In genomic region chr7:26941320-26941925, GRCm38 (mm10) we compare ENCODE assay signal across 29 mouse cellular contexts. TPM values are rescaled to one million over a fixed set of nuclear protein-coding genes. Genes with fewer than 3 reads are reported as not detected.
DNase-seq lines count a peak whose midpoint lies in the region; ATAC-seq and TF ChIP-seq lines count a peak whose summit lies in the region.
"Not testable (repeated sequence)": the region's sequence is repeated elsewhere in the genome, so short reads cannot be mapped to it uniquely, and the experiment has no call there.
"Had no signal": no experiment of that assay in that cellular context is flagged by ENCODE, and none has a peak within 500 bp of the region (broad histone marks: within the 10 kb centered on the region; RNA-seq: fewer than 3 reads in every experiment).

No protein-coding gene starts in this region.

- H3K9ac ChIP-seq in liver, adult 2 months (ENCODE audit: low read depth, low read length); lung, embryonic 16.5 days (ENCODE audit: low read length); stomach, postnatal 0 days (ENCODE audit: low read length): not testable (repeated sequence)

- not testable (repeated sequence) for TF ChIP-seq EP300 in stomach, postnatal 0 days (optimal IDR thresholded peaks at IDR 0.05)

- H3K36me3 ChIP-seq in liver, adult 2 months (ENCODE audit: control insufficient read depth, insufficient read depth, low read length); lung, embryonic 16.5 days (ENCODE audit: control insufficient read depth, insufficient read depth, low read length); stomach, postnatal 0 days (ENCODE audit: control insufficient read depth, insufficient read depth, low read length): not testable (repeated sequence)

- peak; percentile 35 for TF ChIP-seq CTCF in liver, adult 2 months (IDR thresholded peaks at IDR 0.05; ENCODE audit: low read depth, low read length)
- TF ChIP-seq CTCF in lung, adult 2 months (IDR thresholded peaks at IDR 0.05; ENCODE audit: insufficient read depth, low read length) = not testable (repeated sequence)
- TF ChIP-seq CTCF in stomach, postnatal 0 days (IDR thresholded peaks at IDR 0.05; ENCODE audit: low read depth) = peak; percentile 42

- peak; percentile 3 for DNase-seq in R1 (ENCODE audit: low read depth, low spot score)
- peak; percentile 10 for DNase-seq in adrenal gland, postnatal 14 days
- peak; percentile 51 for DNase-seq in liver, adult 2 months (ENCODE audit: extremely low read depth, low read depth, low spot score)
- DNase-seq in lung, adult 2 months = peak; percentile 29
- peak; percentile 1 for DNase-seq in lung, postnatal 14 days
- DNase-seq in stomach, postnatal 0 days (ENCODE audit: low spot score) = not testable (repeated sequence)

- not testable (repeated sequence) for H3K4me2 ChIP-seq in lung, embryonic 16.5 days (ENCODE audit: low read depth, low read length); stomach, postnatal 0 days (replicated peaks; ENCODE audit: low read depth)

- not testable (repeated sequence) for H3K27ac ChIP-seq in liver, adult 2 months (replicated peaks; ENCODE audit: insufficient read depth, low read depth, low read length); lung, embryonic 16.5 days (ENCODE audit: low read length); stomach, postnatal 0 days (replicated peaks)

- TF ChIP-seq POLR2A in liver, adult 2 months (IDR thresholded peaks at IDR 0.05; ENCODE audit: extremely low read depth, insufficient read depth, low read length); lung, adult 2 months (IDR thresholded peaks at IDR 0.05; ENCODE audit: borderline replicate concordance, extremely low read depth, low read depth, low read length): not testable (repeated sequence)

- not testable (repeated sequence) for H3K4me3 ChIP-seq in liver, adult 2 months (ENCODE audit: insufficient read depth, low read depth, low read length); lung, adult 2 months (replicated peaks; ENCODE audit: extremely low read depth, low read depth, low read length); lung, embryonic 16.5 days (ENCODE audit: low read length); stomach, postnatal 0 days (ENCODE audit: low read depth, low read length)

- H3K9me3 ChIP-seq in lung, embryonic 16.5 days (ENCODE audit: control insufficient read depth, low read length); stomach, postnatal 0 days (ENCODE audit: control insufficient read depth, low read length): not testable (repeated sequence)

- H3K27me3 ChIP-seq in liver, adult 2 months (ENCODE audit: control insufficient read depth, insufficient read depth, low read length); lung, embryonic 16.5 days (ENCODE audit: control insufficient read depth, insufficient read depth, low read depth, low read length); stomach, postnatal 0 days (ENCODE audit: control insufficient read depth, insufficient read depth, low read length): not testable (repeated sequence)

- H3K79me2 ChIP-seq in liver, adult 2 months (ENCODE audit: control insufficient read depth, insufficient read depth, low read length) = not testable (repeated sequence)

- peak; percentile 97 for ATAC-seq in lung, embryonic 16.5 days (ENCODE audit: low read depth)
- not testable (repeated sequence) for ATAC-seq in stomach, postnatal 0 days (ENCODE audit: low FRiP score, low TSS enrichment)

- H3K4me1 ChIP-seq in liver, adult 2 months (ENCODE audit: control insufficient read depth, insufficient read depth, low read length); lung, adult 2 months (ENCODE audit: control insufficient read depth, insufficient read depth, low read length); lung, embryonic 16.5 days (replicated peaks; ENCODE audit: control insufficient read depth, insufficient read depth, low read length); stomach, postnatal 0 days (replicated peaks; ENCODE audit: control insufficient read depth, insufficient read depth): not testable (repeated sequence)

- 14% methylated on average over 2 of the region's 2 CpGs for WGBS in liver, adult 2 months
- 25% methylated on average over 2 of the region's 2 CpGs for WGBS in lung, adult 2 months
- WGBS in lung, embryonic 16.5 days = 17% methylated on average over 2 of the region's 2 CpGs
- WGBS in stomach, postnatal 0 days = 34% methylated on average over 2 of the region's 2 CpGs

RNA-seq across cellular contexts. Expression of gene Cyp2a22, which starts 2.2 kb away (rescaled TPM):
- total RNA-seq in adrenal gland, postnatal 14 days (2021) = 0.75 and 21.6 TPM in 2 replicates
- total RNA-seq in liver, adult 2 months (2014; rRNA removed) = 36.9 and 78.1 TPM in 2 replicates
- polyA plus RNA-seq in liver, adult 2 months (2012; rRNA removed) = 27.6 and 96.1 TPM in 2 replicates
- polyA plus RNA-seq in lung, adult 2 months (2012; rRNA removed) = not detected in 2 replicates
- polyA plus RNA-seq in lung, embryonic 16.5 days (2015; fragmentation: Nextera tagmentation; extraction: Ambion mirVana) = not detected in 2 replicates
- polyA plus RNA-seq in stomach, postnatal 0 days (2015; fragmentation: Nextera tagmentation; extraction: Ambion mirVana) = 0.02 TPM in 1 of 2 replicates, not detected in the other
- total RNA-seq: adrenal gland, postnatal 25 days; CH12.LX; gastrocnemius, adult 8-10 months; gastrocnemius, postnatal 25 days; heart, adult 2 months; heart, postnatal 14 days; heart, postnatal 4 days; hindbrain, postnatal 0 days; MEL had no signal
- polyA plus RNA-seq: activated CD4-positive, CD25-positive, alpha-beta regulatory T cell, adult 4 months; brain, embryonic 14.5 days; cortical plate, adult 2 months; embryonic facial prominence, embryonic 10.5 days; embryonic facial prominence, embryonic 13.5 days; forebrain, embryonic 12.5 days; forebrain, embryonic 15.5 days; gonadal fat pad, adult 2 months; heart, adult 2 months; heart, embryonic 10.5 days; heart, embryonic 13.5 days; heart, embryonic 16.5 days; hindbrain, embryonic 11.5 days; hindbrain, embryonic 14.5 days; hindbrain, postnatal 0 days had no signal

Comparison
In these comparisons a context has a peak if more than half of its experiments do, and no peak if none do; other contexts are left out.
1. RNA of gene Cyp2a22, which starts 2.2 kb away (polyA plus RNA-seq): 27.6 to 96.1 TPM in liver, adult 2 months; 0.02 TPM in stomach, postnatal 0 days, not detected in lung, adult 2 months and not detected in lung, embryonic 16.5 days; every median in the first group is over 10 times any median in the second.